Mouse (Mus musculus) megakaryocyte, embryonic 14.5 days (primary cell): Measurements from ENCODE around the gene Bnc2. TPM values are rescaled to one million over a fixed set of nuclear protein-coding genes. Genes with fewer than 3 reads are reported as not detected.

Experiments
- H3K27me3 ChIP-seq: replicated peaks from 2 replicates; pipeline ENCODE3; 2012; ENCODE audit warnings: inconsistent platforms
- H3K36me3 ChIP-seq: replicated peaks from 2 replicates; pipeline ENCODE3; 2012; ENCODE audit warnings: low read length, inconsistent platforms, mixed read lengths
- H3K4me1 ChIP-seq: 2 replicates; pipeline ENCODE4 v1.6.1; 2012; ENCODE audit warnings: inconsistent platforms
- H3K4me3 ChIP-seq: replicated peaks from 2 replicates; pipeline ENCODE3; 2012; ENCODE audit warnings: moderate library complexity, mild to moderate bottlenecking, inconsistent platforms
- H3K9me3 ChIP-seq: 2 replicates; pipeline ENCODE4 v1.6.1; 2012; ENCODE audit warnings: inconsistent platforms
- FLI1 ChIP-seq: IDR thresholded peaks from 2 replicates; pipeline ENCODE4 v1.6.1; 2012; ENCODE audit warnings: low read length, inconsistent platforms, mixed read lengths
- GATA1 ChIP-seq: IDR thresholded peaks from 3 replicates; pipeline ENCODE4 v1.6.1; 2012; ENCODE audit warnings: mixed read lengths, low read length, inconsistent platforms, borderline replicate concordance
- polyA plus RNA-seq: library from polyadenylated mRNA; stranded (reverse); fragments of >175 nt; gene quantifications from 2 replicates; pipeline ENCODE4 v1.2.3, GENCODE M21; 2012; ENCODE audit warnings: low replicate concordance; ENCODE audit not compliant: insufficient read depth

The Bnc2 gene
- polyA plus RNA-seq, 1 experiment: not detected

- Histone ChIP-seq H3K27me3 (no peaks in the 10 kb centered on the region), H3K36me3 (no peaks in the 10 kb centered on the region), H3K9me3 (peaks cover 6% of the 10 kb centered on the region; the same call in 1 of the 2 replicates), H3K4me1 (no peaks in the 10 kb centered on the region), H3K4me3 (no peak overlapping the region)
- TF ChIP-seq FLI1 (no peak), GATA1 (no peak)
Observed at GRCm38 (mm10) chr4:84282651-84283050, 392.4 kb downstream of the Bnc2 start.

GRCm38 (mm10) chr4:84278156-84278555 is 396.9 kb downstream of the Bnc2 start:
- Histone ChIP-seq H3K4me1 (no peaks in the 10 kb centered on the region), H3K4me3 (no peak overlapping the region), H3K9me3 (peaks cover 4% of the 10 kb centered on the region; the same call in 1 of the 2 replicates), H3K36me3 (no peaks in the 10 kb centered on the region), H3K27me3 (no peaks in the 10 kb centered on the region)
- TF ChIP-seq GATA1 (no peak), FLI1 (no peak)

- Histone ChIP-seq H3K4me1 (no peaks in the 10 kb centered on the region), H3K4me3 (no peak overlapping the region), H3K36me3 (no peaks in the 10 kb centered on the region), H3K9me3 (peaks cover 4% of the 10 kb centered on the region; the same call in 1 of the 2 replicates), H3K27me3 (no peaks in the 10 kb centered on the region)
- TF ChIP-seq FLI1 (no peak), GATA1 (no peak)
Observed at GRCm38 (mm10) chr4:84276081-84276480, 399.0 kb downstream of the Bnc2 start.

GRCm38 (mm10) chr4:84274158-84274557 is 400.9 kb downstream of the Bnc2 start:
- Histone ChIP-seq H3K4me1 (no peaks in the 10 kb centered on the region), H3K4me3 (no peak overlapping the region), H3K9me3 (peaks cover 11% of the 10 kb centered on the region), H3K27me3 (peaks cover 1% of the 10 kb centered on the region), H3K36me3 (no peaks in the 10 kb centered on the region)
- no peak for TF ChIP-seq GATA1
- no peak for TF ChIP-seq FLI1

GRCm38 (mm10) chr4:84272867-84273266 is 402.2 kb downstream of the Bnc2 start:
- Histone ChIP-seq H3K9me3 (peaks cover 11% of the 10 kb centered on the region), H3K4me3 (no peak overlapping the region), H3K27me3 (peaks cover 2% of the 10 kb centered on the region), H3K36me3 (no peaks in the 10 kb centered on the region), H3K4me1 (no peaks in the 10 kb centered on the region)
- TF ChIP-seq FLI1 (no peak), GATA1 (no peak)

GRCm38 (mm10) chr4:84269845-84270244 is 405.2 kb downstream of the Bnc2 start:
- Histone ChIP-seq H3K36me3 (no peaks in the 10 kb centered on the region), H3K9me3 (peaks cover 10% of the 10 kb centered on the region; the same call in 1 of the 2 replicates), H3K4me1 (0 out of 2 replicates have a peak, but pooled peaks cover 3% of the 10 kb centered on the region), H3K4me3 (no peak overlapping the region), H3K27me3 (peaks cover 3% of the 10 kb centered on the region)
- no peak for TF ChIP-seq GATA1
- no peak for TF ChIP-seq FLI1

GRCm38 (mm10) chr4:84247356-84247755 is 427.7 kb downstream of the Bnc2 start:
- TF ChIP-seq FLI1 (no peak), GATA1 (no peak)
- Histone ChIP-seq H3K4me3 (no peak overlapping the region), H3K4me1 (no peaks in the 10 kb centered on the region), H3K36me3 (no peaks in the 10 kb centered on the region), H3K27me3 (no peaks in the 10 kb centered on the region), H3K9me3 (no peaks in the 10 kb centered on the region)

- TF ChIP-seq GATA1 (no peak), FLI1 (no peak)
- no peak overlapping the region for H3K4me3 ChIP-seq
- H3K27me3 ChIP-seq: no peaks in the 10 kb centered on the region
- H3K9me3 ChIP-seq: peaks cover 3% of the 10 kb centered on the region; the same call in 1 of the 2 replicates
- no peaks in the 10 kb centered on the region for H3K36me3 ChIP-seq
- H3K4me1 ChIP-seq: peaks cover 3% of the 10 kb centered on the region; the same call in 1 of the 2 replicates
Observed at GRCm38 (mm10) chr4:84232346-84232745, 442.7 kb downstream of the Bnc2 start.

- H3K27me3 ChIP-seq: no peaks in the 10 kb centered on the region
- H3K9me3 ChIP-seq: peaks cover 3% of the 10 kb centered on the region; the same call in 1 of the 2 replicates
- H3K4me1 ChIP-seq: peaks cover 3% of the 10 kb centered on the region; the same call in 1 of the 2 replicates
- TF ChIP-seq GATA1 (no peak), FLI1 (no peak)
- no peaks in the 10 kb centered on the region for H3K36me3 ChIP-seq
- H3K4me3 ChIP-seq: no peak overlapping the region
Observed at GRCm38 (mm10) chr4:84231251-84231650, 443.8 kb downstream of the Bnc2 start.

GRCm38 (mm10) chr4:84229189-84229960 is 445.7 kb downstream of the Bnc2 start:
- Histone ChIP-seq H3K9me3 (peaks cover 3% of the 10 kb centered on the region; the same call in 1 of the 2 replicates), H3K27me3 (no peaks in the 10 kb centered on the region), H3K36me3 (no peaks in the 10 kb centered on the region), H3K4me1 (no peaks in the 10 kb centered on the region), H3K4me3 (no peak overlapping the region)
- TF ChIP-seq GATA1 (no peak), FLI1 (no peak)
